Mouse (Mus musculus): ENCODE measurements around the gene Dhx57. TPM values are rescaled to one million over a fixed set of nuclear protein-coding genes. Genes with fewer than 3 reads are reported as not detected.
"Not testable (repeated sequence)": the region's sequence is repeated elsewhere in the genome, so short reads cannot be mapped to it uniquely, and the experiment has no call there.

Gene Dhx57
- polyA plus RNA-seq, 1 experiment from 2014 or later = 4.2 TPM

GRCm38 (mm10) chr17:80241594-80241993 lies 48.7 kb downstream of the Dhx57 start:
- 89% methylated on average over 9 of the region's 9 CpGs for WGBS
- H3K9ac ChIP-seq (replicated peaks; ENCODE audit: low read depth) = no peak overlapping the region
- no peak overlapping the region for H3K4me3 ChIP-seq (ENCODE audit: low read depth, low read length)
- no peaks in the 10 kb centered on the region for H3K4me1 ChIP-seq (ENCODE audit: insufficient read depth, low read depth, low read length)
- H3K27me3 ChIP-seq (replicated peaks; ENCODE audit: insufficient read depth, low read length) = no peaks in the 10 kb centered on the region
- peaks cover 31% of the 10 kb centered on the region; the same call in 1 of the 2 replicates for H3K36me3 ChIP-seq (ENCODE audit: insufficient read depth, low read length)
- TF ChIP-seq EP300 (IDR thresholded peaks at IDR 0.05) (no peak), CTCF (IDR thresholded peaks at IDR 0.05) (no peak)
- ATAC-seq (no peak), DNase-seq (ENCODE audit: low spot score) (no peak)
- H3K27ac ChIP-seq (ENCODE audit: low read length) = no peak overlapping the region
- no peaks in the 10 kb centered on the region for H3K9me3 ChIP-seq (ENCODE audit: low read length)
- H3K4me2 ChIP-seq (replicated peaks; ENCODE audit: low read depth, low read length) = no peak overlapping the region

DNA sequence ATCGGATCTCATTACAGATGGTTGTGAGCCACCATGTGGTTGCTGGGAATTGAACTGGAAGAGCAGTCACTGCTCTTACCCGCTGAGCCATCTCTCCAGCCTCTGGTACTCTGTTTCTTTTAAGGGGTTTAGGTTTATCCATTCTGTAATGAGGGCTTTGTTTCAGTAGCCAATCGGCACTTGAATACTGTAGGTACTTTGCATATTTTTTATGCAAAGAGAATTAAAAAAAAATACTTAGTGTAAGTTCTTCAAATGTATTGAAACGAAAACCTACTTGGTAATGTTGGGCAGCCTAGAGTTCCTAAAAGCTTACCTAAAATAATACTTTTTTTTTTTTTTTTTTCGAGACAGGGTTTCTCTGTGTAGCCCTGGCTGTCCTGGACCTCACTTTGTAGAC lies 52.8 kb downstream of the Dhx57 start:
- H3K36me3 ChIP-seq (ENCODE audit: insufficient read depth, low read length) = peaks cover 15% of the 10 kb centered on the region; the same call in 1 of the 2 replicates

DNA sequence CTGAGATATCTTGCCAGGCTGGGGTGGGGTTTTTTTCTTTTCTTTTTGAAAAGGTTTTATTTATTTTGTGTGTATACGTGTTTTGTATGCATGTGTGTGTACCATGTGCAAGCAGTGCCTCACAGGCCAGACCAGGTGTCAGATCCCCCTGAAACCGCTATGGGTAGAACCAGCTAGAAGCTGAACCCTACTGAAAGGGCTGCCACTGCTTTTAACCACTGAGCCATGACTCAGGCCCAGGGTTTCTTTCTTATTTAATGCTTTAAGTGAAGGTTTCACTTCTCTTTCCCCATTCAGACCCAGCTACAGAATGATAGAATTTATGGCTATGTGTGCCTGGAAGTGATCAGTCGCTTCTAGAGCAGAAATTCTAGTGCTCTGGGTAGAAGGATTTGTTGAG lies 53.5 kb downstream of the Dhx57 start:
- Histone ChIP-seq H3K9ac (replicated peaks; ENCODE audit: low read depth) (no peak overlapping the region), H3K27ac (ENCODE audit: low read length) (no peak overlapping the region), H3K36me3 (ENCODE audit: insufficient read depth, low read length) (peaks cover 15% of the 10 kb centered on the region; the same call in 1 of the 2 replicates), H3K4me1 (ENCODE audit: insufficient read depth, low read depth, low read length) (no peaks in the 10 kb centered on the region), H3K4me2 (replicated peaks; ENCODE audit: low read depth, low read length) (no peak overlapping the region), H3K4me3 (ENCODE audit: low read depth, low read length) (no peak overlapping the region), H3K9me3 (ENCODE audit: low read length) (no peaks in the 10 kb centered on the region), H3K27me3 (replicated peaks; ENCODE audit: insufficient read depth, low read length) (no peaks in the 10 kb centered on the region)
- DNase-seq (ENCODE audit: low spot score) = no peak
- 97% methylated on average over 3 of the region's 3 CpGs for WGBS
- no peak for ATAC-seq
- no peak for TF ChIP-seq EP300 (IDR thresholded peaks at IDR 0.05)
- TF ChIP-seq CTCF (IDR thresholded peaks at IDR 0.05) = no peak

More for the DNA sequence above, 52.8 kb downstream of the Dhx57 start:
- H3K27me3 ChIP-seq (replicated peaks; ENCODE audit: insufficient read depth, low read length) = no peaks in the 10 kb centered on the region
- no peak overlapping the region for H3K4me3 ChIP-seq (ENCODE audit: low read depth, low read length)
- DNase-seq (ENCODE audit: low spot score) (no peak), ATAC-seq (no peak)
- H3K9ac ChIP-seq (replicated peaks; ENCODE audit: low read depth) = no peak overlapping the region
- no peaks in the 10 kb centered on the region for H3K4me1 ChIP-seq (ENCODE audit: insufficient read depth, low read depth, low read length)
- H3K4me2 ChIP-seq (replicated peaks; ENCODE audit: low read depth, low read length) = no peak overlapping the region
- TF ChIP-seq CTCF (IDR thresholded peaks at IDR 0.05) (no peak), EP300 (IDR thresholded peaks at IDR 0.05) (no peak)
- 92% methylated on average over 5 of the region's 5 CpGs for WGBS
- H3K9me3 ChIP-seq (ENCODE audit: low read length) = no peaks in the 10 kb centered on the region
- H3K27ac ChIP-seq (ENCODE audit: low read length) = no peak overlapping the region

DNA sequence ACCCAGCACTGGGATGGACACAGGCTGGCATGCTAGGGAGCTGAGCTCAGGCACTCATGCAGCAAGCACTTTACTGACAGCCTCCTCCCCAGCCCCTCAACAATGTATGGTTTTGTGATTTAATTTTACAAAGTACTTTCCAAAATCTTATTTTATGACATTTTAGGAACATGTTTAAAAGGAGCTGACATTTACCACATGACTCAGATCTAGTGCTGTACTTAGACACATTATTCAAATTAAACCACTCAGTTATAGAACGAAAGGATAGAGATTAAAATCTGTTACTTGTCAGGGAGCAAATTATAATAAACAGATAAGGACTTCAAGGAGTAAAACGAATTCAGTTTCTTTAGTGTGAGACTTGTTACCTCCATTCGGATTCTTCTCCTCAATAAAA lies 54.8 kb downstream of the Dhx57 start:
- 81% methylated on average over 3 of the region's 3 CpGs for WGBS
- TF ChIP-seq CTCF (IDR thresholded peaks at IDR 0.05) = no peak
- TF ChIP-seq EP300 (IDR thresholded peaks at IDR 0.05) = no peak

GRCm38 (mm10) chr17:80234376-80234775 lies 55.9 kb downstream of the Dhx57 start:
- DNase-seq (ENCODE audit: low spot score) (no peak), ATAC-seq (no peak)
- Histone ChIP-seq H3K27me3 (replicated peaks; ENCODE audit: insufficient read depth, low read length) (no peaks in the 10 kb centered on the region), H3K27ac (ENCODE audit: low read length) (no peak overlapping the region), H3K9ac (replicated peaks; ENCODE audit: low read depth) (no peak overlapping the region), H3K9me3 (ENCODE audit: low read length) (no peaks in the 10 kb centered on the region), H3K36me3 (ENCODE audit: insufficient read depth, low read length) (0 out of 2 replicates have a peak, but pooled peaks cover 6% of the 10 kb centered on the region), H3K4me1 (ENCODE audit: insufficient read depth, low read depth, low read length) (no peaks in the 10 kb centered on the region), H3K4me3 (ENCODE audit: low read depth, low read length) (no peak overlapping the region), H3K4me2 (replicated peaks; ENCODE audit: low read depth, low read length) (no peak overlapping the region)
- TF ChIP-seq EP300 (IDR thresholded peaks at IDR 0.05) = no peak
- TF ChIP-seq CTCF (IDR thresholded peaks at IDR 0.05) = no peak
- 64% methylated on average over 7 of the region's 7 CpGs for WGBS

More for the DNA sequence above, 54.8 kb downstream of the Dhx57 start:
- Histone ChIP-seq H3K4me3 (ENCODE audit: low read depth, low read length) (no peak overlapping the region), H3K36me3 (ENCODE audit: insufficient read depth, low read length) (peaks cover 12% of the 10 kb centered on the region; the same call in 1 of the 2 replicates), H3K9ac (replicated peaks; ENCODE audit: low read depth) (no peak overlapping the region), H3K9me3 (ENCODE audit: low read length) (no peaks in the 10 kb centered on the region), H3K27ac (ENCODE audit: low read length) (no peak overlapping the region), H3K4me1 (ENCODE audit: insufficient read depth, low read depth, low read length) (no peaks in the 10 kb centered on the region), H3K4me2 (replicated peaks; ENCODE audit: low read depth, low read length) (no peak overlapping the region), H3K27me3 (replicated peaks; ENCODE audit: insufficient read depth, low read length) (no peaks in the 10 kb centered on the region)
- ATAC-seq = no peak
- no peak for DNase-seq (ENCODE audit: low spot score)

DNA sequence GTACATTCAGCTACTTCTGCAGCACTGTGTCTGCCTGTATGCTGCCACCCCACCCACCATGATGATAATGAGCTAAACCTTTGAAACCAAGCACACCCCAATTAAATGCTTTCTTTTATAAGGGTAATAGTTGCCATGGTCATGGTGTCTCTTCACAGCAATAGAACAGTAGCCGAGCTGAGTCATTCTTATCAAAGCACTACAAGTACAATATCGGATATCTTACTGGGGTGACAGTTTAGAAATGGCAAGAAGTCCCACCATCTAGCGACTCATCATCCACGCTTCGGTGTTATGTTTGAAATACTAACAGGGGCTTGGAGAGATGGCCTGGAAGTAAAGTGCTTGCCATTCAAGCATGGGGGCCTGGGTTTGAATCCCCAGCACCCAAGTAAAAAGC lies 56.4 kb downstream of the Dhx57 start:
- Histone ChIP-seq H3K27ac (ENCODE audit: low read length) (no peak overlapping the region), H3K9me3 (ENCODE audit: low read length) (no peaks in the 10 kb centered on the region), H3K9ac (replicated peaks; ENCODE audit: low read depth) (no peak overlapping the region), H3K4me3 (ENCODE audit: low read depth, low read length) (no peak overlapping the region), H3K4me2 (replicated peaks; ENCODE audit: low read depth, low read length) (no peak overlapping the region), H3K36me3 (ENCODE audit: insufficient read depth, low read length) (0 out of 2 replicates have a peak, but pooled peaks cover 4% of the 10 kb centered on the region), H3K4me1 (ENCODE audit: insufficient read depth, low read depth, low read length) (no peaks in the 10 kb centered on the region), H3K27me3 (replicated peaks; ENCODE audit: insufficient read depth, low read length) (no peaks in the 10 kb centered on the region)
- WGBS = 93% methylated on average over 5 of the region's 5 CpGs
- no peak for ATAC-seq
- no peak for TF ChIP-seq CTCF (IDR thresholded peaks at IDR 0.05)
- TF ChIP-seq EP300 (IDR thresholded peaks at IDR 0.05) = no peak
- no peak for DNase-seq (ENCODE audit: low spot score)

DNA sequence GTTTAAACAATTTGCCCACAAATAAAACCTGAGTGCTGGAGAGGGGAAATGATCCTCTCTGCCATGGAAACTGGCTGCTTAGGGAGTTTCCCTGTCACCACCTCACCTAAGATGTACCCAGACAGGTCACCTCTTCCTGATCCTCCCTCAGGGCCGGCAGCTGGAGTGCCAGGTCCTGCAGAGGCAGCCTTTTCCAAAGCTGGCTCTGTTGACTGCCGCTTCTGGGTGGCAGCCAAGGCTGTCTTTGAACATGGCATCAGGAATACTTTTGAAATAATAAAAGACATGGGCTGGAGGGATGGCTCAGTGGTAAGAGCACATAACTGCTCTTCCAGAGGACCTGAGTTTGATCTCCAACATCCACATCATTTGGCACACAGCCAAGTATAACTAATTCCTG lies 60.9 kb downstream of the Dhx57 start:
- Histone ChIP-seq H3K36me3 (ENCODE audit: insufficient read depth, low read length) (no peaks in the 10 kb centered on the region), H3K4me1 (ENCODE audit: insufficient read depth, low read depth, low read length) (no peaks in the 10 kb centered on the region), H3K27ac (ENCODE audit: low read length) (no peak overlapping the region), H3K9ac (replicated peaks; ENCODE audit: low read depth) (no peak overlapping the region), H3K4me3 (ENCODE audit: low read depth, low read length) (no peak overlapping the region), H3K27me3 (replicated peaks; ENCODE audit: insufficient read depth, low read length) (no peaks in the 10 kb centered on the region), H3K4me2 (replicated peaks; ENCODE audit: low read depth, low read length) (no peak overlapping the region), H3K9me3 (ENCODE audit: low read length) (no peaks in the 10 kb centered on the region)
- no peak for DNase-seq (ENCODE audit: low spot score)
- 59% methylated on average over 2 of the region's 2 CpGs for WGBS
- ATAC-seq = no peak
- no peak for TF ChIP-seq CTCF (IDR thresholded peaks at IDR 0.05)
- no peak for TF ChIP-seq EP300 (IDR thresholded peaks at IDR 0.05)

- peak overlapping the region; percentile 56; the same call in 1 of the 2 replicates for H3K4me3 ChIP-seq (ENCODE audit: low read depth, low read length)
- not testable (repeated sequence) for ATAC-seq; H3K27me3 ChIP-seq (replicated peaks; ENCODE audit: insufficient read depth, low read length); DNase-seq (ENCODE audit: low spot score); H3K27ac ChIP-seq (ENCODE audit: low read length); H3K9me3 ChIP-seq (ENCODE audit: low read length); H3K9ac ChIP-seq (replicated peaks; ENCODE audit: low read depth); H3K36me3 ChIP-seq (ENCODE audit: insufficient read depth, low read length); H3K4me1 ChIP-seq (ENCODE audit: insufficient read depth, low read depth, low read length)
- H3K4me2 ChIP-seq (replicated peaks; ENCODE audit: low read depth, low read length) = peak overlapping the region; percentile 66
- WGBS = 37% methylated on average over 4 of the region's 5 CpGs
These were observed 65.1 kb downstream of the Dhx57 start for GRCm38 (mm10) chr17:80225142-80225541.
